Mouse (Mus musculus): ENCODE measurements around the gene Sestd1. TPM values are rescaled to one million over a fixed set of nuclear protein-coding genes. Genes with fewer than 3 reads are reported as not detected.

Gene Sestd1
- total and polyA plus RNA-seq, 3 experiments, result not detected

GRCm38 (mm10) chr2:77134906-77135305 lies 145.5 kb downstream of the Sestd1 start:
- Histone ChIP-seq H3K27me3 (ENCODE audit: control insufficient read depth in 1 of 2, insufficient read depth in 2 of 2, low read length in 2 of 2) (no peaks in the 10 kb centered on the region), H3K9ac (ENCODE audit: control insufficient read depth, low read depth, low read length, poor library complexity, severe bottlenecking) (no peak overlapping the region), H3K4me3 (ENCODE audit: control insufficient read depth in 1 of 2, insufficient read depth in 1 of 2, low read depth in 2 of 2, low read length in 2 of 2) (no peak overlapping the region), H3K36me3 (ENCODE audit: control insufficient read depth in 1 of 2, insufficient read depth in 2 of 2, low read length in 2 of 2) (no peaks in the 10 kb centered on the region), H3K27ac (ENCODE audit: control insufficient read depth, low read depth, low read length) (no peak overlapping the region), H3K4me1 (ENCODE audit: control insufficient read depth in 1 of 2, insufficient read depth in 2 of 2, low read length in 2 of 2) (no peaks in the 10 kb centered on the region), H3K79me2 (ENCODE audit: control insufficient read depth, insufficient read depth, low read length, poor library complexity) (no peaks in the 10 kb centered on the region), H3K9me3 (replicated peaks; ENCODE audit: insufficient read depth, low read length) (no peaks in the 10 kb centered on the region)
- no peak for TF ChIP-seq TBP (IDR thresholded peaks at IDR 0.05; ENCODE audit: low read depth, low read length)
- no peak for TF ChIP-seq KAT2A (conservative IDR thresholded peaks at IDR 0.05; ENCODE audit: low read depth, low read length)
- DNase-seq (ENCODE audit: low read depth, low spot score), result no peak

GRCm38 (mm10) chr2:77133407-77133806 lies 147.0 kb downstream of the Sestd1 start:
- Histone ChIP-seq H3K79me2 (ENCODE audit: control insufficient read depth, insufficient read depth, low read length, poor library complexity) (no peaks in the 10 kb centered on the region), H3K9ac (ENCODE audit: control insufficient read depth, low read depth, low read length, poor library complexity, severe bottlenecking) (no peak overlapping the region), H3K36me3 (ENCODE audit: control insufficient read depth in 1 of 2, insufficient read depth in 2 of 2, low read length in 2 of 2) (no peaks in the 10 kb centered on the region), H3K27me3 (ENCODE audit: control insufficient read depth in 1 of 2, insufficient read depth in 2 of 2, low read length in 2 of 2) (no peaks in the 10 kb centered on the region), H3K9me3 (replicated peaks; ENCODE audit: insufficient read depth, low read length) (no peaks in the 10 kb centered on the region), H3K4me1 (ENCODE audit: control insufficient read depth in 1 of 2, insufficient read depth in 2 of 2, low read length in 2 of 2) (no peaks in the 10 kb centered on the region), H3K27ac (ENCODE audit: control insufficient read depth, low read depth, low read length) (no peak overlapping the region), H3K4me3 (ENCODE audit: control insufficient read depth in 1 of 2, insufficient read depth in 1 of 2, low read depth in 2 of 2, low read length in 2 of 2) (no peak overlapping the region)
- DNase-seq (ENCODE audit: low read depth, low spot score), result no peak
- TF ChIP-seq MAZ (IDR thresholded peaks at IDR 0.05; ENCODE audit: low read depth, low read length) (no peak), ELF1 (IDR thresholded peaks at IDR 0.05; ENCODE audit: low read depth, low read length) (no peak), SMC3 (IDR thresholded peaks at IDR 0.05; ENCODE audit: low read depth, low read length) (no peak), ETS1 (IDR thresholded peaks at IDR 0.05; ENCODE audit: low read depth, low read length) (no peak), EP300 (IDR thresholded peaks at IDR 0.05; ENCODE audit: low read depth in 1 of 2, low read length in 2 of 2) (no peak), NRF1 (IDR thresholded peaks at IDR 0.05; ENCODE audit: insufficient read depth, low read depth, low read length, poor library complexity, severe bottlenecking) (no peak), KAT2A (conservative IDR thresholded peaks at IDR 0.05; ENCODE audit: low read depth, low read length) (no peak), ZMIZ1 (IDR thresholded peaks at IDR 0.05; ENCODE audit: low read depth, low read length) (no peak), ZC3H11A (IDR thresholded peaks at IDR 0.05; ENCODE audit: low read depth, low read length) (no peak), RAD21 (IDR thresholded peaks at IDR 0.05; ENCODE audit: low read depth, low read length) (no peak), MYB (IDR thresholded peaks at IDR 0.05; ENCODE audit: low read depth, low read length) (no peak), MEF2A (IDR thresholded peaks at IDR 0.05; ENCODE audit: extremely low read depth, insufficient replicate concordance, low read depth, low read length, poor library complexity, severe bottlenecking) (no peak), POLR2A (IDR thresholded peaks at IDR 0.05; ENCODE audit: control insufficient read depth in 1 of 2, insufficient read depth in 1 of 2, low read depth in 1 of 2, low read length in 2 of 2, poor library complexity in 1 of 2) (no peak), HCFC1 (IDR thresholded peaks at IDR 0.05; ENCODE audit: low read depth, low read length) (no peak), JUND (IDR thresholded peaks at IDR 0.05; ENCODE audit: low read depth, low read length) (no peak), ZNF384 (IDR thresholded peaks at IDR 0.05; ENCODE audit: low read depth, low read length) (no peak)

Other genes starting within 250 kb of the Sestd1 start
- 0.52 and 0.54 TPM in 2 replicates for gene Ccdc141, start 110.0 kb downstream of the Sestd1 start, total RNA-seq (2012; rRNA removed)
- 1 to 10 TPM in 1 of 2 experiments, not detected in 1; 1.1 TPM for gene Ccdc141, start 110.0 kb downstream of the Sestd1 start, polyA plus RNA-seq (2012; ENCODE audit: insufficient read depth in 1 of 2, insufficient read length in 2 of 2, low read depth in 1 of 2, low replicate concordance in 2 of 2, missing spikeins in 1 of 2)